Mouse (Mus musculus): ENCODE results near the gene Neu3.
"Not testable (repeated sequence)": the region's sequence is repeated elsewhere in the genome, so short reads cannot be mapped to it uniquely, and the experiment has no call there.

The Neu3 gene

DNA sequence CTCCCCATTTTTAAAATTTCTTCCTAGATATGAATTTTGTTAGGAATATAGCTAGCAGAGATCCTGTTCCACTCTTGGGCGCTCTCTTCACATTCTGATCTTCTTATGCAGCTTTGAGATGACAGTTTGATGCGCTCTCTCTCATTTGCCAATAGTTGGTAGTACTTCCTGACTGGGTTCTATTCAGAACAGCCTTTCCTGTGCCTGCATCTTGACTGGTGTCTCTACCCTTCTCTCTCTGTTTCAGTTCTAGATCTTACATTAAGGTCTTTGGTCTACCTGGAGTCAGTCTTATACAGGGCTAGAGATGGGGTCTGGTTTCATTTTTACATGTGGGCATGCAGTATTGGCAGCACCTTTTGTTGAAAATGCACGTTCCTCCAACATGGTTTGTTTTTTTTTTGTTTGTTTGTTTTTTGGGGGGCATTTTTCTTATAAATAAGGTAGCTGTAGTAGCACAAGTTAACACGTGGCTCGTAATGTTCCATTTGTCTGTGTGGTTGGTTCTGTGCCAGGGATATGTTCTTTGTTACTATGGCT, 6.2 kb upstream of the Neu3 start:
- in situ Hi-C loops (cut with MboI, MseI) = no loop called here

DNA sequence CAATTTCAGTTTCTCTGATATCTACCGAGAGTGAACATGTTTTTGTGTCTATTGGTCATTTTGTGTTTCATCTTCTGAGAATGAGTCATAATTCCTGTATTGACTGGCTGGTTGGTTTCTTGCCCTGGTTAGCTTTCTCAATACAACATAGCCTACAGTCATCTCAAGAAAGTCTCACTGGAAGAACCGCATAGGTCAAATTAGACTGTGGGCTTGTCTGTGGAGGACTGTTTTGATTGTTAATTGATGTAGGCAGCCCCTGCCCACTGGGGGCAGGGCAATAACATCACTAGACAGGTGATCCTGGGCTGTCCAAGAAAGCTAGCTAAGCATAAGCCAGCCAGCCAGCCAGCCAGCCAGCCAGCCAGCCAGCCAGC, 5.6 kb upstream of the Neu3 start:
- in situ Hi-C loops (cut with MboI, MseI) = no loop called here

DNA sequence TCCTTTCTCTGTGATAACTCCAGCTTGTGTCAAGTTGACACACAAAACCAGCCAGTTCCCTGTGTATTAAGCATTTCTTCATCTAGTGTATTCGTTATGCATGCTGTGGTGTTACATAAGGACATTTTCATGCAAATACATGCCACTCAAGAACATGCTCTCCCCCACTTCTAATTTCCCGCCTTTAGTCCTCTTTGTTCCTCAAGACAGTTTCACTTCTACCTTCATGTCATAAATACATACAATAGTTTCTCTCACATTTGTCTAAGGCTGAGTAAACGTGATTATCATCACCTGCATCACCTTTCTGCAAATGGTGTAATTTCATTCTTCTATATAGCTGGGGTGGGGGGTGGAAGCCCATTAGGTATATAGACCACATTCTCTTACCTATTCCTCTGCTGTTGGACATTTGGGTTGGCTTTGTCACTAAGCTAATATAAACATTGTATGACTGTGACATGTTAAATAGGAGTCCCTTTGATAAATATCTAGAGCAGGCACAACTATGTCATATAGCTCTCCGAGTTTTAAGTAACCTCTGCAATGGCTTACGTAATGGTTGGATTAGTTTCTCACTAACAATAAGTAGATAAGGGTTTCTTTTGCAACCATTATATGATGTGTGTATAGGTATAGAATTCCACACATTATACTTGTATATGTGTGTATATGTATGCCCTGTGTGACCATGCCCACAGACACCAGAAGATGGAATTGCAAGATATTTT, 5.1 kb upstream of the Neu3 start:
- in situ Hi-C loops (cut with MboI, MseI) = no loop called here

DNA sequence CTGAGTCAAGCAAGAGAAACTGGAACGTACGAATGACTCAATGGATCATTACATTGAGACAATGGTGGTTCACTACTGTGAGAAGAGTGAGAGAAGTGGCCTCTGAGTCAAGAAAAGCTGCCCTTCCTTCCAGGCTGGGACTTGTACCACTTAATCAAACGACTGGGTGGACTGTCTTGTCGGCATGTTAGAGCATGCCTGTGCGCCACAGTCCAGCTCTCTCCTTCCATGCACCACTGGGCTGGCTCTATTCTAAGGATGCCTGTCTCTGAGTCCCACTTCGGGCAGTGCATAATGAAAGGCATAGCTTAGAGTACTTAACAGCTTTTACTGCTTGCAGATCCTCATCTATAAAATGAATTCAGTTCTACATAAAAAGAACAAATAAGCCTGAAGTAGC, 2.1 kb downstream of the Neu3 start:
- in situ Hi-C loops (cut with MboI, MseI) = no loop called here

DNA sequence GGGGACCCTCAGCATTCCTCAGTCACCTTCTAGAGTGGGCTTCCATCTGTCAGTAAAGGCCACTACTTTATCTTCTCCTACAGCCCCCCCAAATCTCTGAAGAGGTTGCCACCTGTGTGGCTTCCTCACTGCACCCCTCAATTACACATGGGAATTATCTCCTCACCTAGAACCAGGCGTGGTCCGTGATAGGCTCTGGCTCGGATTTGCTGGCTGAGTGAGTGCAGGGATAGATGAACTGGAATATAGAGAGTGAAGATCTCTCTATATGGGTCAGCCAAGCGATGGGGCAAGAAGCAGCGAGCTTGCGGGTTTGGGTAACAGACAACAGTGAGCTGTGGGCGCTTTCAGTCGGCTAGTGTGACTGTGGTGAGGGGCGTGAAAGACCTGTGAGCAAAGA, 2.7 kb downstream of the Neu3 start:
- in situ Hi-C loops (cut with MboI, MseI) = no loop called here

DNA sequence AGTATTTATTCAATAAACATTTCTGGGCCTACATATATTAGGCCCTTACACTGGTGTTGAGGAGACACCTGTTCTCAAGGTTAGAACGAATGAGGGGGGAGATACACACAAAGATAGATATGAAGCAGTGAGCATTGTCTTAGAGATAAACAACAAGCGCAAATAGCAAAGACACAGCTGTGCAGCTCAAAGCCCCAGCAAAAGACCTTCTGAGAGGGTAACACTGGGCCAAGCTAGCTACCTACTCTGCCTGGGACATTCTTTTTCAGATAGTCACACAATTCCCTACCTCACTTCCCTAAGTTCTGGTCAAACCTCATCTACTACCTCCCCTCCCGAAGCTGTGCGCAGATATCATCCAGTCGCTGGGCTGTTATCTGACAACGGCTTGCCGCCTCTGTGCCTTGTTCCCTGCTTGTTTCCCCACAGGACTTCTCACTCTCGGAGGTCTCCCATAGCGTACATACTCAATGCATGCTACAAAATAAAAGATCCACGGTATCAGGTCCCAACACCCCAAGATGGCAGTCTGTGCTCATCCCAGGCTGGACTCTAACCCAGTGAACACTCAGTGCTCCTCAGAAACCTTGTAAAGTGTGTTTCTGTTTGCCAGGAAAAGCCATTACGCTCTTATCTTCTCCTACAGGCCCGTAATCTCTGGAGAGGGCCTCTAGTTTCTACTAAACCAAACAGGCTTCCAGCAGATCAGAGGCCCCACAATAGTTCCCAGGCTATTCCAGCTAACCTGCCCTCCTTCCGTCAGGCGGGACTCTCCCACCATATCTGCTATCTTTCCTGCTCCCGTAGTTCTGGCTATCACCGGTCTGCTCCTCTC, 3.4 kb downstream of the Neu3 start:
- in situ Hi-C loops (cut with MboI, MseI) = no loop called here

DNA sequence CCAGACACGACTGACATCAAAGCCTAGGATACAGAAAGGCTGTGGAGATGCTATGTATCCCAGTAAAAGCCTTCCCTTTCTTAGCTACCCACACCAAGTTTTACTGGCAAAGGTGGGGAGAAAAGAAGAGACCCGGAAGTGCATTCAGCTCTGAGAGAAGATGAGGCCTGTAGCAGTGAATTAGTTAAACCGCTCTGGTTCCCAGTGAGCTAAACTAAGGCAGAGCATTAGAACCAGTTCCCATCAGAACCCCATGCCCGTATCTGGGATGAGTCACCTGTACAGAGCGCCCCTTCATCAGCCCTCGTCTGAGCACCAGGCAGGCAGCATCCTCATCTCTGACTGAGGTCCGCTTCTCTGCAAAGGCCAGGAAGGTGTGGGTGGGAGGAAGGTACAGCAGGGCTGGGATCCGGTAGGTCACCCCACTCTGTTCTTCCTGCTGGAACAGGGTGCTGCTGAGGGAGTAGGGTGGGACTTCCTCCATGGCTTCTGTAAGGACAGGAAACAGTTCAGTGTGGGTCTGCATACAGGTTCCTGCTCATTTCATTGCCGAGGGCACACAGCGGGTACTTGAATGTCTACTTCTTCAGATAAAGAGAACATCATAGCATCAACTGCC, 5.1 kb downstream of the Neu3 start:
- in situ Hi-C loops (cut with MboI, MseI) = no loop called here

DNA sequence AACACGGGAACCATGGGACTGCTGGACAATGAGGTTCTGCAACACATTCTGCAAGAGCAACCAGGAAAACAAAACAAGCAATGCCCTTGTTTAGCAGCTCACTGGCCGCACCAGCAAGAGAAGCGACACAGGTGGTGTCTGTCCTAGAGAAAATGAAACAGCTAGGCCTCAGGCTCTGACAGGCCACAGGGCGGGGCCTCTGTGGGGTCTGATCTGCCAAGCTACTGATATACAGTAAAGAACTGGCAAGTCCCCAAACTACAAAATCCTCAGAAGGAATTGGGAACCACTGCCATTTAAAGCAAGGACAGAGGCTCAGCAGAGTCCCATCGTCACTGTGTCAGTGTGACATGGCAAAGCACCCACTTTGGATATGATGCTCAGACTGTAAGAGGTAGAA, 5.8 kb downstream of the Neu3 start:
- in situ Hi-C loops (cut with MboI, MseI) = no loop called here

DNA sequence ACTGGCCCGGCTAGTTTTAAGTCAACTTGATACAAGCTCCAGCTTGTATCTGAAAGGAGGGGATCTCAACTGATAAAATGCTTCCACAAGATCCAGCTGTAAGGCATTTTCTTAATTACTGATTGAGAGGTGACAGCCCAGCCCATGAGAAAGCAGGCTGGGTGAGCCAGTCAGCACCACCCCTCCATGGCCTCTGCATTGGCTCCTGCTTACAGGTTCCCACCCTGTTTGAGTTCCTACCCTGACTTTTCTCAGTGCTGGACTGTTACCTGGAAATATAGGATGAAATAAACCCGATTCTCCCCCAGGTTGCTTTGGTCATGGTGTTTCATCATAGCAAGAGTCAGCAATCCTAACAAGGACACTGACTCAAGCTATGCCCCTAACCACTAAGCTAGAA, 6.3 kb downstream of the Neu3 start:
- in situ Hi-C loops (cut with MboI, MseI) = no loop called here

DNA sequence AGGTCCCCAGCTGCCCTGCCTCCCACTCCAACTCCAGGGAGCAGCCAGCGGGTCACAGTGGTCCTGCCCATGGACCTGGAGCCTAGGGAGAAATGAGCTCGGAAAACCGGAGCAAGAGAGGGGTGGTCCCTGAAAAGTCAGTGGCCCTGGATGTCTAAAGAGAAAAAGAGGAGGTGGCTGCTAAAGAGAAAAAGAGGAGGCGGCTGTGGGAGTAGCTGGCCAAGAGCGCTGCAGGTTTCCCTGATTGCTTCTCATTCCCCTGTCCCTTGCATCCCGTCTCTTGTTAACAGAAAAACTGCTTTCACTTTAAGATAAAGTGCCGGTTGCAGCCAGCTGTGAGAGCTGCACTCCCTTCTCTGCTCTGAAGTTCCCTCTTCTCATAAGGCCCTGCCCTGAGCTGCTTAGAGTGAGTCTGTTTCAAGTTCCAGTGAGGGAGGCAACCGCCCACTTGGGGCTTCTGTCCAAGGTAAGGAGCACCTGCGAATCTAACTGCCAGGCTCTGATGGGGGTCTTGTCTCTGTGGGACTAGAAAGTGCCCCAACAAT, 10.0 kb downstream of the Neu3 start:
- in situ Hi-C loops (cut with MboI, MseI) = not testable (repeated sequence)

DNA sequence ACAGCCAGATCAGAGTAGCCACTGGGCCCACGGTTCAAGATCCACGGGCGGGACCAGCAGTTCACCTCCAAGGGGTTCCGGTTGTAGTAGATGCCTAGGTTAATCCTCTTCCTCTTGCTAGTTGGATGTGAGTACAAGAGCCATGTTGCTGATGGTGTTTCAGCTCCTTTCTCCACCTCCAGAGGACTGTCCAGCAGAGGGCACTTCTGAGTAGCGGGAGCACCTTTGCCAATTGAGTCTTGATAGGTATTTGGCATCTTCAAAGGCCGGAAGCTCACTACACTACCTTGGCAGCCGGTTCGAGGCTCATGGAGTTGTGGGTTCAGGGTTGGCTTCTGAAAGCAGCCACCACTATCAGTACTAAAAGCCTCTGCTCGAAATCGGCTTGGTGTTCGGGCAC, 14.8 kb downstream of the Neu3 start:
- in situ Hi-C loops (cut with MboI, MseI) = loop anchor here (5.0 kb wide), 1 partner anchor 64 kb away; no protein-coding TSS in a partner anchor

DNA sequence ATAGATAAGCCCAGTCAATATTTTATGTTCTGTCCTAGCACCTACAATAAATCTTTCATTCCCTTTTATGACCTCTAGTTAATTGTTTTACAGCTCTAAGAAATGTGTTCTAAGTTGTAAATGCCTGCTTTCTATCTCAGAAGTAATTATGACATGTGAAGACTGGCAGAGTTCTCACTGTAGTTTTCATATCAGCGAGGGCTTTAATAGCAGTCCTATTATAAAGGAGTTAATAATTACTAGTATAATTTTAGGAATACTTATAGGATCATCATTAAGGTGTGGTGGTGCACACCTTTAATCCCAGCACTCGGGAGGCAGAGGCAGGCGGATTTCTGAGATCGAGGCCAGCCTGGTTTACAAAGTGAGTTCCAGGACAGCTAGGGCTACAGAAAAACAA, 16.6 kb downstream of the Neu3 start:
- in situ Hi-C loops (cut with MboI, MseI) = loop anchor here (5.0 kb wide), 1 partner anchor 66 kb away; no protein-coding TSS in a partner anchor

DNA sequence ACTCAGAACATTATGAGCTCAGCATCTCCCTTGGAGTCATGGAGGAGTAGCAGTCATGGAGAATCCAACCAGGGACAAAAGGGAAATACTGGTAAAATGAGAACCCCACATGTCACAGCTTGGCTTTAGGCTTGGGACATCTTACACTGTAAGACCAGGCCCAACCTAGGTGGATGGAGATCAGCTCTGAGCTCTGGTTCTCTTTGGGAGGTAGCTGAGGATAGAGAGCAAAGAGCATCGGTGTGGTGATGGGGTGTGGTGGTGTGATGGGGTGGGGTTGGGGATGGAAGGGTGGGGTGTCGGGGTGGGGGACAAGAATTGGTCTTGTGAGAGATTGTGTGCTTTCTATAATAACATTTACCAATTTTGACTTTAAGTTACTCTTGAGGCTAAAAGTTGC, 17.4 kb downstream of the Neu3 start:
- in situ Hi-C loops (cut with MboI, MseI) = loop anchor here (5.0 kb wide), 1 partner anchor 66 kb away; no protein-coding TSS in a partner anchor

DNA sequence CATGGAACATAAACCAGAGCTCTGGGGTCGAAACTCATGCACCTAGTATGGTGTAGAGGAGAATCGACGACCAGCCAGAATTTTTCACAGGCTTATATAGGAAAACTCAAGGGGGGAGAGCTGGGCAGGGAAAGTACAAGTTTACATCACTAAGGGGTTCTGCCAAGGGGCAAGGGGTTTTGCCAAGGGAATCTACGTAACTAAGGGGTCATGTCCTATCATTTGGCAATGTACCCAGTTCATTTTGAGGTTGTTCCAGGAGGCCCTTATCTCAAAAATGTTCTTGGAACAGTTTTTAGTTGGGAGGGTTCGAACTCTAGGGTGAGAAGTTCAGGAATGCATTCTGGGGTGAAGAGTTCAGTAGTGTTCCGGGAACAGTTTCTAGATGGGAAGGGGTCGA, 21.2 kb downstream of the Neu3 start:
- in situ Hi-C loops (cut with MboI, MseI) = not testable (repeated sequence)

DNA sequence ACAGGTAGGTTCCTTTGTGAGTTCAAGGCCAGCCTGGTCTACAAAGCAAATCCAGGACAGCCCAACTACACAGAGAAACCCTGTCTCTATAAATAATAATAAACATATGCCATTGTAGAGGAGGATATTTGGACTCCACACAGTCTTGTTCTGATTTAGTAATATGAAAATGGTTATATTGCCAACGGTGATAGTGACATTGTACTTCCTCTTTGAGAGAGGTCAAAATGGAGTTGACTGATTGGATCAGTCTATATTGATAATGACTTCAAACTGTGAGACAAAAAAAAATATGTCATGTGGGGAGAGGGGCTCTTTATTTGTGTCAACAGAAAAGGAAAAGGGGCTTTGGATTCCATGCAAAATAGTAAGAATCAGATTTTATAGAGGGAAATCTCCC, 22.9 kb downstream of the Neu3 start:
- in situ Hi-C loops (cut with MboI, MseI) = no loop called here

DNA sequence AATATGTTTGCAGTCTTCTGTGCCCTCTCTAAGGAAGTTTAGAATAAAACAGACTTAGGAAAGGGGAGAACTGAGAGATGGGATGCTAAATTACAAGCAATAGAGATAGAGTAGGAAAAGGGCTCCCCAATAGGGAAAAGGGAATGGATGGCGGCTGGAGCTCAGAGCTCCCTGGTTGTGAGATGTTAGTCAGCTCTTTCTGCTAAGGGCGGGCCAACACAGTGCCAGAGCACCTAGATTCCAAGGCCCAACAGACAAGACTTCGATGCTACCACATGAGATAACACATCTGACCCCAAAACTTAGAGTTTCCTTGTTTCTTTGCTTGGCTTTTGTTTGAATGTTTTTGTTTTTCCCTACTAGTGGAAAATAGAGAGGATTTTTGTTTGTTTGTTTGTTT, 24.2 kb downstream of the Neu3 start:
- in situ Hi-C loops (cut with MboI, MseI) = not testable (repeated sequence)

DNA sequence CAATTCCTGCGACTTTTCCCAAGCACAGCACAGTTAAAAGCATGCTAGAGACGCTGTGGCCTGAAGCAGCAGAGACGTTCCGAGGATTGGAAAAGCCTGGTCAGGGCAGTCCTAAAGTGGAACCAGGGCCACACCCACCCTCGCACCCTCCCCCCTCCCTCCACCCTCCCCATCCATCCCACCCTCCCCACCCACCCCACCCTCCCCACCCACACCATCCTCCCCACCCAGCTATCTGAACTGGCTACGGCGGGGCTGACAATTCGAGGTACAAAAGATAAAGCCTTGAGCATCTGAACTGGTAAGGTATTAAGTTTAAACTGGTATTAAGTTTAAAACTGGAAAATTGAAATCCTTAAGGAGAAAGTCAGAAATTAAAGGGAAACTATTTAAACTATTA, 24.7 kb downstream of the Neu3 start:
- in situ Hi-C loops (cut with MboI, MseI) = no loop called here

DNA sequence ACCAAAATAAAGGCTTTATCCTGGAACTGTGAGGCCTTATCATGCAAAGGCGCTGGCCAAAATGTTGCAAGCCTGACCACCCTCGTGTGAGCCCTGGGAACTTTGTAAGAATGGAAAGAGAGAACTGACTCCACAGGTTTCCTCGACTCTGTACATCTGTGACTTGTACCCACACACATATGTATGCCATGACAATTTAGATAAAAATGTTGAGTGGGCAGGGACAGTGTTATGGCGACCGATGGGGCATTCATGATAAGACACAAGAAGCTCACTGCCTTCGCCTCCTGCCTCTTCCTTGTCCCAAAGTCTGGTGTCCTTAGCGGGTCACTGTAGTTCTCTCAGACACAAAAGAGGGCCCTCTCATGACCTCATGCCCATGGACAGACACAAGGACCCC, 29.1 kb downstream of the Neu3 start:
- in situ Hi-C loops (cut with MboI, MseI) = loop anchor here (5.0 kb wide), 3 partner anchors 137 to 297 kb away; no protein-coding TSS in a partner anchor

DNA sequence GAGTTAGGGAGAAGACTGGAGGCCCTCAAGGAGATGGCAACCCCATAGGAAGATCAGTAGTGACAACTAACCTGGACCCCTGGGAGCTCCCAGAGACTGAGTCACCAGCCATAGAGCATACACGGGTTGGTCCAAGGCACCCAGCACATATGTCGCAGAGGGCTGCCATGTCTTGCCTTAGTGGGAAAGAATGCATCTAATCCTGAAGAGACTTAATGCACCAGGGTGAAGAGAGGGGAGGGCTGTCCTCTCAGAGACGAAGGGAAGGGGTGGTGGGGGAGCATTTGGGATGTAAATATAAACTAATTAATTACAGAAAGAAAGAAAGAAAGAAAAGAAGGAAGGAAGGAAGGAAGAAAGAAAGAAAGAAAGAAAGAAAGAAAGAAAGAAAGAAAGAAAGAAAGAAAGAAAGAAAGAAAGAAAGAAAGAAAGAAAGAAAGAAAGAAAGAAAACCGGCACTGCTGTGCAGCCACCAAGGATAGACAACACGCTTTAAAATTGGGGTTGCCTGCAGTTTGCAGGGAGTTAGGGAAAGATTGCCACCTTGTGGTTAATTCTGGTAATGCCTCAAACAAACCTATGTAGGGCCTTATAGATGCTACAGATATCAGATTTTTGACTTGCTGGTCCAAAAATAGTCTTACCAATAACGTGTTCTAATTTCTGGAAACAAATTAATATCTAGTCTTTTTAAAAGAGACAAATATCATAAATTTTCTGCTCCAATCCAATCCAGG, 30.1 kb downstream of the Neu3 start:
- in situ Hi-C loops (cut with MboI, MseI) = loop anchor here (5.0 kb wide), 3 partner anchors 136 to 296 kb away; no protein-coding TSS in a partner anchor

DNA sequence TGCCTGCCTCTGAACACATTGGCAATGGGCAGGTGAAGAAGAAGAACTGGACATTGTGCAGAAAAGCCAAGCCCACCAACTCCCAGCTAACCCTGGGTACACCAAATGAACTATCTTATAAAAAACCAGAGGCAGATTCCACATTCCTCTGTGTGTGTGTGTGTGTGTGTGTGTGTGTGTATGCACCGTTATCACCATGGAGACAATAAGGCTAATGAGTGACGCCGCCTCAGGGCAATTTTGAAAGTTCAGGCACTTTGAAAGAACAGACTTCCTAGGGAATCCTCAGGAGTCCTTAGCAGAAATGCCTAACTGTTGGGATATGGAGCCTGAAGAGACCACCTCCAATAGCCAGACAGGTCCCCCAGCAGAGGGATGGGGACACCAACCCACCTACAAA, 31.0 kb downstream of the Neu3 start:
- in situ Hi-C loops (cut with MboI, MseI) = loop anchor here (5.0 kb wide), 3 partner anchors 135 to 295 kb away; no protein-coding TSS in a partner anchor

DNA sequence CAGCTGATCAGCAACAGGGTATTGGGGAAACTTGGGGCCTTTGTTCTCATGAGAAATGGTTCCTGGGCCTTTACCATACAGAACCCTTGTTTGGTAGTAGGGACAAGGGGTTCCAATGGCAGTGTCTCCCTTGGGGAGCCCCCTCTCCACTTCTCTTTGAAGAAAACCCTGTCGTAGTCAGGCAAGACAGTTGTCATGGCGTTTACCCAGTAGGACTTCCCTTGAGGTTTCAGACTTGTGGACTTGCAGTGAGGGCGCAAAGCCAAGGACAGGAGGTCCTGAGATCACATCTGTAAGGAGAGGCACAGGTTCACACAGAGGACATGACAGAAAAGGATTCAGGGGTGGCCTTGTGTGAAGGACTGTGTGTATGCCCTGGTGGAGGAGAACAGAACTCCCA, 31.7 kb downstream of the Neu3 start:
- in situ Hi-C loops (cut with MboI, MseI) = loop anchor here (5.0 kb wide), 3 partner anchors 134 to 294 kb away; no protein-coding TSS in a partner anchor

Measured in T-helper 1 cell (primary cell).